Mouse (Mus musculus) midbrain, embryonic 14.5 days (tissue): ENCODE data around the gene Kpna4. TPM values are rescaled to one million over a fixed set of nuclear protein-coding genes. Genes with fewer than 3 reads are reported as not detected.

ENCODE experiments used
- ATAC-seq: fragments of 200-750 bp; cut with Nextera tagmentation; 2 replicates; pipeline ENCODE4 v1.8.0; 2017; ENCODE audit warnings: moderate number of reproducible peaks, moderate library complexity; ENCODE audit not compliant: low FRiP score, low TSS enrichment
- DNase-seq: peaks from one replicate; pipeline ENCODE4 v3.0.0-alpha.2; 2015
- H3K27ac ChIP-seq: fragments of 300-500 bp; sonication (generic); replicated peaks from 2 replicates; pipeline ENCODE4 v1.5.1; 2014; ENCODE audit warnings: mild to moderate bottlenecking, low read depth, low read length, moderate library complexity
- H3K27me3 ChIP-seq: fragments of 300-500 bp; sonication (generic); 2 replicates; pipeline ENCODE4 v1.6.1; 2014; ENCODE audit warnings: low read length, control low read depth, mixed read lengths; ENCODE audit not compliant: control insufficient read depth, insufficient read depth
- H3K36me3 ChIP-seq: fragments of 300-500 bp; sonication (generic); 2 replicates; pipeline ENCODE4 v1.6.1; 2014; ENCODE audit warnings: low read length, control low read depth; ENCODE audit not compliant: control insufficient read depth, insufficient read depth
- H3K4me1 ChIP-seq: fragments of 300-500 bp; sonication (generic); 2 replicates; pipeline ENCODE4 v1.6.1; 2014; ENCODE audit warnings: mild to moderate bottlenecking, antibody characterized with exemption, low read length, control low read depth; ENCODE audit not compliant: control insufficient read depth, insufficient read depth
- H3K4me2 ChIP-seq: fragments of 300-500 bp; sonication (generic); 2 replicates; pipeline ENCODE4 v1.6.1; 2014; ENCODE audit warnings: mild to moderate bottlenecking, low read length, moderate library complexity
- H3K4me3 ChIP-seq: fragments of 300-500 bp; sonication (generic); replicated peaks from 2 replicates; pipeline ENCODE4 v1.5.1; 2014; ENCODE audit warnings: low read depth, low read length
- H3K9ac ChIP-seq: fragments of 300-500 bp; sonication (generic); replicated peaks from 2 replicates; pipeline ENCODE4 v1.6.1; 2014; ENCODE audit warnings: mild to moderate bottlenecking, low read length, moderate library complexity
- H3K9me3 ChIP-seq: fragments of 300-500 bp; sonication (generic); 2 replicates; pipeline ENCODE4 v1.6.1; 2016; ENCODE audit warnings: low read length, control low read depth, mixed read lengths; ENCODE audit not compliant: control insufficient read depth
- WGBS: fragments of 180-500 bp; shearing (Covaris S2); extraction: QIAGEN DNeasy Blood & Tissue Kit; methylation state at CpG from one replicate; pipeline ENCODE4 v1.1.7; 2014; 5-methylcytosine and 5-hydroxymethylcytosine counted together
- polyA plus RNA-seq: library from polyadenylated mRNA; unstranded; fragments of >200 nt; fragmentation: Nextera tagmentation; extraction: Ambion mirVana; gene quantifications from 2 replicates; pipeline ENCODE4 v1.2.1, GENCODE M21; 2014

Gene Kpna4
- polyA plus RNA-seq, 1 experiment from 2014 or later = 45.5 TPM

DNA sequence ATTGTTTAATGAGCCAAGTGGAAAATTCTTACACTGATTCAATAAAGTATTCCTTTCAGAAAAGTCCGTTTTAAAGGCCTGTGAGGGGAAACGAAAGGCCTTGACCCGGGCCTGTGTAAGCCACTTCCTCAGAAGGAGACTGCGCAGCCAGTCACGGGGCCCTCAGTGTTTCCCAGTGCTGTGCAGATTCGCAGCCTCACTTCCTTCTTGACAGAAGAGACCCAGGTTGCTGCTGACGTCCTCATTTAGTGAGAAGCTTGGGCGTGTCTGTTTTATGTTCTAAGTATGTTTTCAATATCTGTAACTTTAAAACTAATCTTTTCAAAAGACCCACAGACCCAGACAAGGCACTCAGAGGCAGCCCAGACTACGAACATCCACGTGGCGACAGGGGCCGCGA is 29.6 kb upstream of the Kpna4 start:
- WGBS = 87% methylated on average over 13 of the region's 13 CpGs

DNA sequence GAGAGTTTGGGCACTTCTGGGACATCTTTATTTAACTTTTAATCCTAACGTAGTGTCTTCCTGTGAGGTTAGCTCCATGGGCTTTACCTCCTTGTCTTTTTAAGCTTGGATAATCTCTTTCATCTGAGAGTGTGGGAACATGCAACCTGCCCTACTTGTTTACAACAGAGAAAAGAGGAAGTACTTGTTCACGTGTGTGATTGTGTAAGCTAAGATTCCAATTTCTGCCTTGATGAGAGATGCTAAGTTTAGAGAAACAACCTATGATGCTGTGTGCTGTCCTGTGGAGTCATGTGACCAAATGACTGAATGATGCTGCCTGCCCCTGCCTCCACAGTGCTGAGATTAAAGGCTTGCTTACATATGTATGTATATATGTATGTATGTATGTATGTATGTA is 27.8 kb upstream of the Kpna4 start:
- no peak overlapping the region for H3K27ac ChIP-seq
- no peak overlapping the region for H3K4me3 ChIP-seq
- H3K36me3 ChIP-seq = no peaks in the 10 kb centered on the region
- ATAC-seq (no peak), DNase-seq (no peak)
- H3K9me3 ChIP-seq = no peaks in the 10 kb centered on the region
- H3K4me1 ChIP-seq = no peaks in the 10 kb centered on the region
- H3K27me3 ChIP-seq = no peaks in the 10 kb centered on the region
- H3K9ac ChIP-seq = no peak overlapping the region
- WGBS = 60% methylated on average over 2 of the region's 2 CpGs
- no peak overlapping the region for H3K4me2 ChIP-seq

More for the DNA sequence above, 29.6 kb upstream of the Kpna4 start:
- Histone ChIP-seq H3K27ac (no peak overlapping the region), H3K9me3 (no peaks in the 10 kb centered on the region), H3K4me2 (no peak overlapping the region), H3K36me3 (no peaks in the 10 kb centered on the region), H3K27me3 (no peaks in the 10 kb centered on the region), H3K4me1 (no peaks in the 10 kb centered on the region), H3K9ac (no peak overlapping the region), H3K4me3 (no peak overlapping the region)
- DNase-seq (no peak), ATAC-seq (no peak)

DNA sequence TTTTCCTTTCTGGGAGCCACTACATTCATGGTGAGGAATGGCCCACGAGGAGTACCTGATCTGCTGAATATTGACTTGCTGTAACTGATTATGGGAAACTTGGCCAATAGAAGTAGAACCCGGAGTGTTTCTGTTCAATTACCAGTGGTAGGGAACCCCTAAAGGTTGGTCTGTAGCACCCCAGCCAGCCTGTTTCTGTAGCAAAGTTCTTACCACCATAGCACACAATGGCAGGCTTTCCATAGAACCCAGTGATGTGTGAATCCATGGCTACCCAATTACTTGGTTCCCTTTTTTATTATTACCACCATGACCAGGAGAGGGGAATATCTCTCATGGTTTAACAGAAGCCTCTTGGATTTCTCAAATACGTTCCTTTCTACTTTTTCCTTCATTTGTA is 24.0 kb upstream of the Kpna4 start:
- Histone ChIP-seq H3K4me1 (no peaks in the 10 kb centered on the region), H3K36me3 (no peaks in the 10 kb centered on the region), H3K9me3 (no peaks in the 10 kb centered on the region), H3K4me3 (no peak overlapping the region), H3K27ac (no peak overlapping the region), H3K4me2 (no peak overlapping the region), H3K27me3 (no peaks in the 10 kb centered on the region), H3K9ac (no peak overlapping the region)
- whole genome bisulfite sequencing = 86% methylated on average over 3 of the region's 3 CpGs
- DNase-seq = no peak
- no peak for ATAC-seq

- Histone ChIP-seq H3K27ac (no peak overlapping the region), H3K9me3 (peaks cover 5% of the 10 kb centered on the region; the same call in 1 of the 2 replicates), H3K9ac (no peak overlapping the region), H3K4me2 (no peak overlapping the region), H3K4me1 (no peaks in the 10 kb centered on the region), H3K36me3 (no peaks in the 10 kb centered on the region), H3K4me3 (no peak overlapping the region), H3K27me3 (no peaks in the 10 kb centered on the region)
- 91% methylated on average over 7 of the region's 7 CpGs for WGBS
- DNase-seq = no peak
- no peak for ATAC-seq
These were observed 15.6 kb upstream of the Kpna4 start for GRCm38 (mm10) chr3:69142372-69142994.

GRCm38 (mm10) chr3:69140851-69141250 is 13.9 kb upstream of the Kpna4 start:
- DNase-seq (no peak), ATAC-seq (no peak)
- WGBS = 80% methylated on average over 4 of the region's 4 CpGs
- Histone ChIP-seq H3K4me1 (no peaks in the 10 kb centered on the region), H3K36me3 (no peaks in the 10 kb centered on the region), H3K9ac (no peak overlapping the region), H3K27ac (no peak overlapping the region), H3K27me3 (no peaks in the 10 kb centered on the region), H3K9me3 (peaks cover 5% of the 10 kb centered on the region; the same call in 1 of the 2 replicates), H3K4me3 (no peak overlapping the region), H3K4me2 (no peak overlapping the region)

- Histone ChIP-seq H3K27me3 (no peaks in the 10 kb centered on the region), H3K9ac (no peak overlapping the region), H3K4me1 (no peaks in the 10 kb centered on the region), H3K27ac (no peak overlapping the region), H3K4me2 (no peak overlapping the region), H3K9me3 (no peaks in the 10 kb centered on the region), H3K4me3 (no peak overlapping the region), H3K36me3 (no peaks in the 10 kb centered on the region)
- 83% methylated on average over 6 of the region's 6 CpGs for WGBS
- DNase-seq = no peak
- ATAC-seq = no peak
These were observed 9.1 kb upstream of the Kpna4 start for GRCm38 (mm10) chr3:69136059-69136458.

GRCm38 (mm10) chr3:69130973-69131372 is 4.1 kb upstream of the Kpna4 start:
- no peak overlapping the region for H3K4me2 ChIP-seq
- 83% methylated on average over 4 of the region's 4 CpGs for WGBS
- ATAC-seq (no peak), DNase-seq (no peak)
- H3K27me3 ChIP-seq = no peaks in the 10 kb centered on the region
- no peak overlapping the region for H3K9ac ChIP-seq
- no peak overlapping the region for H3K27ac ChIP-seq
- H3K36me3 ChIP-seq = no peaks in the 10 kb centered on the region
- no peak overlapping the region for H3K4me3 ChIP-seq
- peaks cover 6% of the 10 kb centered on the region; the same call in 1 of the 2 replicates for H3K4me1 ChIP-seq
- no peaks in the 10 kb centered on the region for H3K9me3 ChIP-seq

- no peak for DNase-seq
- peaks cover 19% of the 10 kb centered on the region for H3K4me1 ChIP-seq
- peak overlapping the region; percentile 92; the same call in 1 of the 2 replicates for H3K9ac ChIP-seq
- H3K27ac ChIP-seq = no peak overlapping the region
- H3K4me2 ChIP-seq = peak overlapping the region; percentile 84
- ATAC-seq = no peak
- WGBS = 6% methylated on average over 9 of the region's 9 CpGs
- no peaks in the 10 kb centered on the region for H3K27me3 ChIP-seq
- H3K4me3 ChIP-seq = peak overlapping the region; percentile 90
- H3K9me3 ChIP-seq = no peaks in the 10 kb centered on the region
- no peaks in the 10 kb centered on the region for H3K36me3 ChIP-seq
These were observed 780 bp upstream of the Kpna4 start for GRCm38 (mm10) chr3:69127693-69128092.

GRCm38 (mm10) chr3:69127346-69127678 is 399 bp upstream of the Kpna4 start:
- Histone ChIP-seq H3K9ac (peak overlapping the region; percentile 92), H3K4me1 (peaks cover 19% of the 10 kb centered on the region), H3K4me2 (peak overlapping the region; percentile 84), H3K9me3 (no peaks in the 10 kb centered on the region), H3K27me3 (no peaks in the 10 kb centered on the region), H3K4me3 (peak overlapping the region; percentile 90), H3K27ac (peak overlapping the region; percentile 95), H3K36me3 (no peaks in the 10 kb centered on the region)
- under 1% methylated on average over 10 of the region's 10 CpGs for WGBS
- ATAC-seq (peak; percentile 62), DNase-seq (no peak)
